Mouse (Mus musculus): ENCODE results near the gene Insr.

DNA sequence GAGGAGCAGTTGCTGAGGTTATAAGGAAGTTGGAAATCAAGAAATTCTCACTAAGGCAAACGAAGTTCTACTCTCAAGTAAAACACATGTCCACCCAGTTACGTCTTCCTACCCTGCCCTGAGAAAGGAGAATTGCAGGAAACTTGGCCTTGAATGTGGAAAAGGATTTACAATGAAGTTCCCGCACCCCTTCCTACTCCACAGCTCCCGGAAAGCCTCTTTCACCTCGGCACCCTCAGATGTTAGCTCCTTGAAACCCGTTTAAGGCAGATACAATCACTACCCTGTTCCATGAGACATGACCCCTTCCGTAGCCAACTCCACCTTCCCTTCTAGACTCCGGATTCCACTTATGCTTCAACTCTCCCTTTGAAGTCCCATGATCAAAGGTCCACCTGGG lies 54.2 kb downstream of the Insr start:
- TF ChIP-seq CTCF (IDR thresholded peaks at IDR 0.05; ENCODE audit: borderline replicate concordance, insufficient read depth, low read length), result no peak
- TF ChIP-seq POLR2A (IDR thresholded peaks at IDR 0.05; ENCODE audit: low read depth, low read length), result no peak
